Mouse (Mus musculus) fibroblast of lung, adult 2 months (primary cell): Measurements from ENCODE around the gene Nxph1.

Experiments used
- DNase-seq: peaks from one replicate; pipeline ENCODE4 v3.0.0-alpha.2; 2011; ENCODE audit warnings: low read depth

Gene Nxph1

GRCm38 (mm10) chr6:9133589-9134279 is 185.5 kb downstream of the Nxph1 start:
- DNase-seq, result no peak

DNA sequence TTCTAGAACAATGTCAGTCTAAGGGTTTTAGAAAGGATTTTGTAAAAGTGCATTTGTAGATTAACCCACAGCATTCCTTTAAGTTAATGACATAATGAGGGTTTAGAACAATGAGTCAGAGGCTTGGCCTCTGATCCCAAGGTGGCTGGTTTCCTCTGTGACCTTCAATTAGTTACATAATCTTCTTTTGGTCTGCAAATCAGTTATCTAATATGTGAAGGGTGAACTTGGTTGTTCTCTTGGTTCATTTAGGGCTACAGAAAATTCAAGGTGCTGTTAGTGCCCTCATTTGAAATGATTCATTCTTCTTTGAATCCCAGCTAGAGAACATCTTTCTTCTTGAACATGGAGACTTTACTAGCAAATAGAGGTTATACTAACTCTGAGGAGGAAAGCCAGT is 199.7 kb downstream of the Nxph1 start:
- no peak for DNase-seq

DNA sequence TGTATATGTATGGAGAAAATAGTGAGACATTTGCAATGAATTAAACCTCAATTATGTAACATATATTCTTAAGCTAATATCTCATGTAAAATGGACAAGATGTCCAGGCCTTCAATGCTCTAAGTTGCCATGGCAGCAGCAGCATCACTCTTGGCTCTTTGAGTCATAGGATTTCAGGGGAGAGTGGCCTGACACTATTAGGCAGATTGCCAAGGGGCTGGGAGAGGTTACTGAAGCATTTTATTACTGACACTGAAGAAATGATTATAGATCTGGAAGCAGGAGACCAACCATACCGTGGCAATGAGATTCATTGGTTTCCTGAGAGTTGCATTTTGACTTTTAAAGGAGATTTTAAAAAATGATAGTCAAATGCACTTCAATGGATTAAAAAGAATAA is 201.6 kb downstream of the Nxph1 start:
- DNase-seq, result no peak

- DNase-seq, result no peak
These were observed 211.0 kb downstream of the Nxph1 start for GRCm38 (mm10) chr6:9159191-9159590.

DNA sequence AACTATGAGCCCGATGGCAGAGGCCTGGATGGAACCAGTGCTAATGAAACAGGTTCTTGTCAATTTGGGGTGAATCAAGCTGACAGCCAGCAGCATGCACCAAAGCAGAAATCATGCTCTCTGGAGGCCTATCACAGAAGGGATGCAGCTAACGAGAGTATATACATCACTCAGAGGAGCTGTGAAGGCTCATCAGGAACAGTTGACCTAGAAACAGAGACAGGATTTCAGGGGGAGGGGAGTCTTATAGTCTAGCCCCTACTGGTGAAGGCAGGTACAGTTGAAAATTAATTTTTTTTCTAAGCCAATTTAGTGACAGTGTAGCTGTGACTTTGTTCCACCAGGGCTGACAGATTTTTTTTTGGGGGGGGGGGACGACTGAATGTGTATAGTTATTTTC is 234.2 kb downstream of the Nxph1 start:
- no peak for DNase-seq

DNA sequence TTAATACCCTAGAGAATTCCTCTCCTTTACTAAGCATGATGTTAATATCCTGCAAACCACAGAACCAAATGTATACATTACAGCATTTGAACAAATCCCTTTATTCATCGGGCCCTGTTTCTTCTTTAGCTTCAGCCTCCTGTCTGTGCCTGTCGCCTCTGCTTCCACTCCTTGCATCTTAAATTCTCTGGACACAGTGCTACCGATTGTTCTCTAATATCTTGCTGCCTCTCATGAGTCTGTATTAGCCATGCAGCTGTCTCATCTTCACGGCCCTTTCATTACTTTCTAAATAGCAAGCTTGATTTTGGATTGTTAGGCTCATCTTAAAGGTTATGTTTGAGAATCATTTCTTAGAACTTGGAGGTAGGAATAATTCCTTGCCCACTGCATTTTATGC is 262.5 kb downstream of the Nxph1 start:
- no peak for DNase-seq

GRCm38 (mm10) chr6:9220724-9221453 is 272.7 kb downstream of the Nxph1 start:
- DNase-seq, result no peak

DNA sequence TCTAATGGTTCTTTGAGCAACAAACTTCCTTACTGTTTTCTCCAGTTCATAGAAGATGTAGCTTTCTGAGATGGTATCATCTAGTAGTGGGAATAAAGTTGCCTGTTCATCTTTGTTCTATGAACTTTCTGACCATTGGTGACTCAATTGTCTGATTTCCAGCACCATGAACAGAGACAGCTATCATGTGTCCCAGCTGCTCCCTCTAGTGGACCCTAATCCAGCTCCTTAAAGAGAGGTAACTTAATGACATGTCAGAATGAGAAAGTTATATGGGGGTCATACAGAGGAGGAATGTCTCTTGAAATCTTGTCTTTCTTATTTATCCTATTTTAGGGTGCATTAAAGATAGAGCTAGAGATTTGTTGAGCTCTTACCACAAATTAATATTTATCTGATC is 286.6 kb downstream of the Nxph1 start:
- no peak for DNase-seq

GRCm38 (mm10) chr6:9267998-9268397 is 319.8 kb downstream of the Nxph1 start:
- DNase-seq, result no peak
